8 mouse cellular contexts compared by ENCODE assay signal in genomic region chr10:34483297-34484013, GRCm38 (mm10). TPM values are rescaled to one million over a fixed set of nuclear protein-coding genes. Genes with fewer than 3 reads are reported as not detected.
A peak's percentile ranks its signal among the peaks of the same experiment; 100 is the strongest.
DNase-seq lines count a peak whose midpoint lies in the region; ATAC-seq and TF ChIP-seq lines count a peak whose summit lies in the region.

Gene Frk, plus strand, starts transcription at chr10:34483399.

- no peaks in the 10 kb centered on the region for H3K79me2 ChIP-seq in myocyte (ENCODE audit: control insufficient read depth, insufficient read depth)

- H3K4me2 ChIP-seq in heart, embryonic 15.5 days, result peak within 1 kb of the TSS; percentile 54
- peak within 1 kb of the TSS; percentile 84 for H3K4me2 ChIP-seq in myocyte (ENCODE audit: low read depth)

- no peaks in the 10 kb centered on the region for H3K27me3 ChIP-seq in heart, embryonic 15.5 days
- no peaks in the 10 kb centered on the region for H3K27me3 ChIP-seq in myocyte (ENCODE audit: control insufficient read depth, insufficient read depth, insufficient read length)

- H3K27ac ChIP-seq in heart, embryonic 15.5 days, result peak within 1 kb of the TSS; percentile 59

- WGBS in heart, embryonic 15.5 days, result 25% methylated on average over 11 of the region's 11 CpGs

- ATAC-seq in heart, embryonic 15.5 days (replicated peaks; ENCODE audit: insufficient number of reproducible peaks, insufficient read depth, low FRiP score, low read depth), result 0 out of 2 replicates have a peak, but pooled peaks have one; percentile 50

- H3K36me3 ChIP-seq in heart, embryonic 15.5 days, result no peaks in the 10 kb centered on the region
- no peaks in the 10 kb centered on the region for H3K36me3 ChIP-seq in myocyte (ENCODE audit: control insufficient read depth, insufficient read depth)

- H3ac ChIP-seq in myocyte (ENCODE audit: control insufficient read depth, insufficient read length), result peak within 1 kb of the TSS; percentile 24

- peak; percentile 4 for TF ChIP-seq POLR2A in myocyte (IDR thresholded peaks at IDR 0.05; ENCODE audit: insufficient read length, low read depth)

- H3K4me1 ChIP-seq in heart, embryonic 15.5 days (replicated peaks), result peaks cover 5% of the 10 kb centered on the region

- no peaks in the 10 kb centered on the region for H3K9me3 ChIP-seq in heart, embryonic 15.5 days (replicated peaks)

- H3K9ac ChIP-seq in heart, embryonic 15.5 days, result peak within 1 kb of the TSS; percentile 14; the same call in 1 of the 2 replicates

- DNase-seq in ES-CJ7 (ENCODE audit: low read depth, low spot score), result peak; percentile 10
- no peak for DNase-seq in adrenal gland, postnatal 4 days (ENCODE audit: low spot score in 2 of 2)
- DNase-seq in kidney, postnatal 36 days, result peak; percentile 69 to 80
- no peak for DNase-seq in frontal cortex, postnatal 36 days (ENCODE audit: low spot score in 2 of 2)
- DNase-seq in layer of hippocampus, postnatal 25 days (ENCODE audit: extremely low spot score in 1 of 2, low spot score in 1 of 2), result no peak
- DNase-seq in right cerebral cortex, postnatal 10 days (ENCODE audit: low spot score in 2 of 2), result no peak

- peak within 1 kb of the TSS; percentile 41 for H3K4me3 ChIP-seq in heart, embryonic 15.5 days
- peak within 1 kb of the TSS; percentile 75 for H3K4me3 ChIP-seq in myocyte

TF ChIP-seq in myocyte, 11 proteins besides CTCF, POLR2A, EP300 and RAD21:
- TF ChIP-seq MYOD1 (IDR thresholded peaks at IDR 0.05; ENCODE audit: control insufficient read depth in 1 of 3, insufficient read length in 2 of 3, low read depth in 2 of 3) (peak in 1 of 3 experiments; percentile 3), MAX (IDR thresholded peaks at IDR 0.05; ENCODE audit: low read depth) (no peak)

RNA-seq across cellular contexts. Expression of gene Frk, which starts in this region (rescaled TPM):
- 10 to 100 TPM; 17.0 to 19.0 TPM for total RNA-seq in adrenal gland, postnatal 4 days (2021)
- polyA plus RNA-seq in heart, embryonic 15.5 days (2015; fragmentation: Nextera tagmentation; extraction: Ambion mirVana), result 3.6 and 4.7 TPM in 2 replicates
- 0.90 TPM for polyA plus RNA-seq in myocyte (2012; fragmentation: generic; extraction: Trizol)
- under 1 TPM; 0.23 to 0.49 TPM for total RNA-seq in layer of hippocampus, postnatal 25 days (2021)

Comparison
In these comparisons a context has a peak if more than half of its experiments do, and no peak if none do; other contexts are left out.
1. RNA of gene Frk (total RNA-seq): 17.0 to 19.0 TPM in adrenal gland, postnatal 4 days; 0.23 to 0.49 TPM in layer of hippocampus, postnatal 25 days; every median in the first group is over 10 times any median in the second.
2. DNase-seq: peak in ES-CJ7 (single experiment) and kidney, postnatal 36 days (2 of 2); none in adrenal gland, postnatal 4 days (0 of 2), frontal cortex, postnatal 36 days (0 of 2), layer of hippocampus, postnatal 25 days (0 of 2) and right cerebral cortex, postnatal 10 days (0 of 2).